Mouse (Mus musculus): ENCODE results near the gene Fgfr2.
"Not testable (repeated sequence)": the region's sequence is repeated elsewhere in the genome, so short reads cannot be mapped to it uniquely, and the experiment has no call there.

Gene Fgfr2

DNA sequence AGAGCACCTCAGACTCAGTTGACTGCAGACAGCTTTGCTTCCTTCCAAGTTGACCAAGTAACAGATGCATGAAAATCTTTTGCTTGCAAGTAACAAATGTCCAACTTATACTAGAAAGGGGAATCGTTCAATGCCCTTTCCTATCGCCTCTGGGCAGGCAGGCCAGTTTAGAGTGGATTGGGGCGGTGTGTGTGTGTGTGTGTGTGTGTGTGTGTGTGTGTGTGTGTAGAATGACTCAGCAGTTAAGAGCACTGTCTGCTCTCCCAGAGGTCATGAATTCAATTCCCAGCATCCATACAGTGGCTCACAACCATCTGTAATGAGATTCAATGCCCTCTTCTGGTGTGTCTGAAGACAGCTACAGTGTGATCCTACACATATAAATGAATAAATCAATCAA lies 2523.1 kb downstream of the Fgfr2 start:
- in situ Hi-C loops (cut with MseI, MboI) = no loop called here

DNA sequence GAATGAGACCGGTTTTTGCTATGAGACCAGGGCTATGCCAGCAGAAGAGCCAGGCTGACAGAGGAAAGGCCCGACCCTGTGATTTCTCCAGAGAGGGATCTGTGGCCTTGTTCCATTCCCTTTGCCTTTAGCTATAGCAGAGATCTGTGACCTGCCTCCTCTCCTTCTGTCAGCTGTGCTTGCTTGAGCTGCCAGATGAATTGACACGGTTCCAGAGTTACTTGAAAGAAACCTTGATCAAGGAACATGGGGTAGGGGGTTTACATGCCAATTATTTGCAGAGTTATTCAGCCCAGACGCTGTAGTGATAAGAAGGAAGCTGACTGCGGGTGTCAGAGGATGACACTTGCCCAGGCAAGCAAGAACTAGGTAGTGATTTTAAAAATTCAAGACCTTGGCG lies 2525.6 kb downstream of the Fgfr2 start:
- in situ Hi-C loops (cut with MseI, MboI) = no loop called here

DNA sequence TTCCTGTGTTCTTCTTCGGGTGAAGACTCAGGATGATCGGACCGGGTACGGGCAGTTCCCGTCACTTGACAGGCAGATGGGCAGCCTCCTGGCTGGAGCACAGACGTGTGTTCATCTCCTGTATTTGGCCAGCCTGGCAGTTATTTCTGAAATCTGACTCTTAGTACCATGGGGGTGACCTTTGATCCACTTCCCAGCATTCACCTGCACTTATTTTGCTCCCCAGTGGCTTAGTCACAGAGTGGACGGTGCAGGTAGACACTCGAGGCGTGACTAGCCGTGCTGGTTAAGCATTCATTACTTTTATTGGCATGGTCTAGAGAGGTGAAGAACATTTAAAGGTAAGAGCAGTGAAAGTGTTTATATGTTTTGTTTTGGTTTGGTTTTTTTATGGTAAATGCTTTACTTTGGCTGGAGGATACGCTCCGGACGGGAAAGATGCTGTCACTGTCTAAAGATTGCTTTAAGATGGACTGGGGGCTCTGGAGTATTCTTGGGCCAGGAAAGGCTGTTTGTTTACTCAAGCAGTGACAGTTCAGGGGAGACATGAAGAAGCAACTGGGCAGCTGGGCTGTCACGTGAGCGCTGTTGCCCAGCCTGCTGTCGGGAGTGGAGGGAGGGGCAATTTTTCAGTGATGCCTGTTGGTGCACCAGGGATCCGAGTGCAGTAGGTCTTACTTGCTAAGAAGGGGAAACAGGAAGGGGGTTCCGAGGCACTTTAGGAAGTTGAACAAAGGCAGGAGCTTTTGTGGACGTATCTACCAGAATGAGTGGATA lies 2526.9 kb downstream of the Fgfr2 start:
- in situ Hi-C loops (cut with MseI, MboI) = not testable (repeated sequence)

DNA sequence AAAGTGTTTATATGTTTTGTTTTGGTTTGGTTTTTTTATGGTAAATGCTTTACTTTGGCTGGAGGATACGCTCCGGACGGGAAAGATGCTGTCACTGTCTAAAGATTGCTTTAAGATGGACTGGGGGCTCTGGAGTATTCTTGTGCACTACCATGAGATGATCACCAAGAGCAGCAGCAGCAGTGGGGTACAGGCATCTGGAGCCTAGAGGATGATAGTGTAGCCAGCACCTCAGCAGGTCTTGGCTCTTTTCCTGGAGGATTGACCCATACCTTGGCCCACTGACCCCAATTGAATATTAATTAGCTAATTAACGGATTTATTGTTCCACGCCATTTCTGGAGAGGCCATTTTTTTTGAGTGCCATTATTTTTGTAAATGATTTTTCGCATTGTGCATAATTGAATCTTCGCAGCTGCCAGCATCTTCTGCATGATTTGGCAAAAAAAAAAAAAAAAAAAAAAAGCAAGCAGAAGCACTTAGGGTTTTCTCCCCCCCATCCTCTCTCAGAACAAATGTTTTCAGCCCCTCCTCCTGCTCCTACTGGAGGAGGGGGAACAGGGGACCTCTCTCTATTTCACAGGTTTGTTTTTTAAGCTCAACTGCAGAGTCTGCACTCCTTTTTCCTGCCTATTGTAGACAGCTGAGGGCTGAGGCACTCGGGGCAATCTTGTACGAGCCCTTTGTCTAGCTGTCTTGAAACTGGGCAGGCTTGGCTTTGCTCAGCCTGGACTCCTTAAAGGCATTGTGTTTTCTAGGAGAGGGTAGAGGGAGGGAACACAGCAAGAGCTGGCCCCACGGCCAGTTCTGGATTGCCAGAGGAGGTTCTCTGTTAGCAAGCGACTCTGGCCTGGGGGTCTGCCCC lies 2529.5 kb downstream of the Fgfr2 start:
- in situ Hi-C loops (cut with MseI, MboI) = not testable (repeated sequence)

DNA sequence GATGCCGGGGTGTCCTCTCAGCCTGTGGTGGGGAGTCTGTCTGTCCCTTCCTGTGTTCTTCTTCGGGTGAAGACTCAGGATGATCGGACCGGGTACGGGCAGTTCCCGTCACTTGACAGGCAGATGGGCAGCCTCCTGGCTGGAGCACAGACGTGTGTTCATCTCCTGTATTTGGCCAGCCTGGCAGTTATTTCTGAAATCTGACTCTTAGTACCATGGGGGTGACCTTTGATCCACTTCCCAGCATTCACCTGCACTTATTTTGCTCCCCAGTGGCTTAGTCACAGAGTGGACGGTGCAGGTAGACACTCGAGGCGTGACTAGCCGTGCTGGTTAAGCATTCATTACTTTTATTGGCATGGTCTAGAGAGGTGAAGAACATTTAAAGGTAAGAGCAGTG lies 2530.2 kb downstream of the Fgfr2 start:
- in situ Hi-C loops (cut with MseI, MboI) = not testable (repeated sequence)

DNA sequence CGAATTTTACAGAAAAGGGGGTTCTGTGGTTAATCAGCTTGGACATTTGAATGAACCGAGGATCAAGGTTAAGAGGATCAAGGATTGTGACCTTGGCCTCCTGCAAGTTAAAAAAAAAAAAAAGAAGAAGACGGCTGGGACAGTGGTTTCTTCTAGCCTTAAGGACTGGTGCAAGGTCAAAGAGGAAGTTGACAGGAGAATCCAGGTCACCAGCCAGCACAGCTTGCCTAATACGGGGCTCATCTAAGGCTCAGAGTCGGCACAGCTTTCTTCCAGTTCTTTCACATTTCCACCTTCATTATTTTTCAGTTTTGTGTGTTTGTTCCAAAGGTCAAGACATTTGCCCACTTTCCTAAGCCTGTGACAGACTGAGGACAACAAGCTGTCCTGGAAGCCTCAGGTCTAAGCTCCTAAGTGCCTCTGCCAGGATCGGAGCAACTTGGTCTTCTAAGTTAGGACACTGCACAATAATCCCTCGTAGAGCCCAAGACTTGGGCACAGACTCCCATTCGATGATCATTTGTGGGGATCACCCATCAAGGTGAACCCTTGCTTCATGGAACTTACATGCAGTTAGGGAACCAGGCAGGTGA lies 2532.2 kb downstream of the Fgfr2 start:
- in situ Hi-C loops (cut with MseI, MboI) = no loop called here

DNA sequence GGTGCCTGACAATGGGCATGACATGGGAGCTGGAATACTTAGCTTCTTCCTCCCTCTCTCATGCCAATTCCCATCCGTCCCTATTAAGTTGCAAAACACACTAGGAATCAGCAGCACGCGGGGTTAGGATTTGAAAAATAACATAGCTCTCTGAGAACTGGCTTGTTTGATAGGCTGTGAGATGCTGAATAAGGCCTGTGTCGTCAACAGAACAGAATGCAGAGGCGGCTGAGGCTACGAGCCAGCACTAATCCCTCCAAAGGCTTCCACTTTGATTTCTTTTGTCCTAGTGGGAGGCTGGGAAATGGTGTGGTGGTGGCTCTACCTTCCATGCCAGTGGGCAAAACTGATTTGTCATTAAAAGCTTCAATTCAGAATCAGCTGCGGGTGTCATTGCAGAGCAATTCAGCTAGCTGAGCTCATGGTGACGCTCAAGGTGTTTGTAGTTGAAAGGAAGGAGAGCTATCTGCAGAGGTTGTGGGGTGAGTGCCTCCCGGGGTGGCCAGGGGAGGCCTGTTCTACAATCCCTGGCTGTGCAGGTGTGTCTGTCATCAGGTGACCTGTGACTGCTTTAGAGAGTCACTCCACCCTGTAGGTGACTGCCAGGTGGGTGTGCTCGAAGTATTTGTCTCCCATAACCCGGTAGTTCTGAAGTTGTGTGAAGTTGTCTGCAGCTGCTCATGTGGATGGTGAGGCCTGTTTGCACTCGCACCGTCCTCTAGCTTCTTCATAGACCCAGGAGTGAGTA lies 2532.9 kb downstream of the Fgfr2 start:
- in situ Hi-C loops (cut with MseI, MboI) = no loop called here

DNA sequence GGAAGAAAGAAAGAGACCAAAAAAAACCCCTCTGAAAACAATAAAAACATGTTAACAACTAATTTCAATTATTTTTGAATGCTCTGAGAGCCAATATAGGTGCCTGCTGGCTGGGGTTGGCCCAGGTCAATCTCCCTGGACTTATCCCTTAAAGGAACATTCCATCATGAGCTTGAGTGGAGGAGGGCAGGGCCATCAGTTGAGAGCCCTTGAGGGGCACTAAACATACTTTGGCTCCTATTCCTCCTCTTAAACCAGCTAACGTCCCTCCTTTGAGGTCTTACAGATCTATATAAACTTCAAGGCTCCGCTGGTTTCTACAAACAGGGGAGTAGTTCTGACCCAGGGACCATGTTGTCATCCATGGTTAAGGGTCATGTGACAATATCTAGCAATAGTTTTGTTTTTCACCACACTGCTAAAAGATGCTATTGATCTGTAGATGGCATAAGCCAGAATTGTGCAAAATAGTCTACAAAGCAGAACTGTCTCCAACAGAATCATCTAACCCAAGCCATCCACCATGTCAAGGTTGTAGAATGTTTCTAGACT lies 2536.6 kb downstream of the Fgfr2 start:
- in situ Hi-C loops (cut with MseI, MboI) = no loop called here

DNA sequence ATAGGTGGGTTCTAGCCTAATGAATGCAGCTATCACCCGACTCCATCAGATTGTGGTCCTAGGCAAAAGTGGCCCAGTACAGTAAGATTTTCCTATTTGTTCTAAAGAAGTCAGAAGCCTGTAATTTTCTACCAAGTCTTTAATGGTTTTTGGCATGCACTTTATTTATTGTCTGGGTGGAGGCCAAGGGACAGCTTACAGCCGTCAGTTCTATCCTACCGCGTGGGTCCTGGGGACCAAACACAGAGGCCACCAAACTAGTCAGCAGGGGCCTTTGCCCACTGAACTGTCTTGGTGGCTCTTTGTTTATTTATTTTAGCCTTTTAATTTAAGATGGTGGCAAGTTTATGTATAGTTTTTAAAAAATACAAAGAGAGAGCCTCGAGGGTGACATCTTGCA lies 2544.5 kb downstream of the Fgfr2 start:
- in situ Hi-C loops (cut with MseI, MboI) = no loop called here

DNA sequence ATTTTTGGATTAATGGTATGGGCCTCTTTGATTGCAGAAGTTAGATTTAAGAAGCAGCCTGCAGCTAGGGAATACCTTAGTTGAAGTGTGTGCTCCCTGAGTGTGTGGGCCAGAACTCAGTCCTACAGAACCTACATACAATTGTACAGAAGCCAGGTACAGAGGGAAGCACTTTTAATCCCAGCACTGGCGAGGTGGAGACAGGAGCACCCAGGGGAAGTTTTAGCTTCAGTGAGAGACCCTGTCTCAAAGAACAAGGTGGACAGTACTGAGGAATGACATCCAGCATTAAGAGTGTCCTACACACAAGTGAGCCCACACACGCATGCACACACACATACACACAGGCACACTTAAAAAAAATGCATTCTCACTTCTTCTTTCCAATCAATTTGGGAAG lies 2545.1 kb downstream of the Fgfr2 start:
- in situ Hi-C loops (cut with MseI, MboI) = no loop called here

DNA sequence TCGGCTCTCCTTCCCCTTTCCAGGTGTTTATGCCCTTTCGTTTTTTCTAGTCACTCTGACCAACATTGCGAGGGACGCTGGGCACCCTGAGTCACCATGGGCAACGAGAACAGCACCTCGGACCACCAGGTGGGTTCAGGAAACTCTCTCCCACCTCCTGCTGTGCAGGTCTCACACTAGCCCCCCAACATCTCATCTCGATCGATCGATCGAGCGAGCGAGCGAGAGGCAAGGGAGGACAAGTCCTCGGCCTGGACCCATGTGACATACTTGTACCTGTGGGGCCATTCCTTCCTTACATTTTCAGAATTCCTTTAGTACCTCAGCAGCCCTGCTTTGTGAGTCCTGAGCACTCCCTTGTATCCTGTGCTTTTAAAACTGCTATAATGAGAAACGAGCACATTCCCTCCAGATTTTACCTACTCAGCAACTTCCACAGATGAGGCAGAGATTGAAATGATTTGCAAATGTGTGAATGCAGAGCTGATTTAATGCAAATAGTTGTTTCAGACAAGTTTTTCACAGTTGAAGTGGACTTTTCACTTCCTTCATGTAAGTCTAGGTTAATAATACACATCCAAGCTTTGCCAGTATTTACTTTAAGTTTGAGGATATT lies 2545.7 kb downstream of the Fgfr2 start, which contains the start of gene Tacc2:
TSS of gene Tacc2 (plus strand) at position 51 of the 616 bp plus-strand sequence.
- in situ Hi-C loops (cut with MseI, MboI) = no loop called here

DNA sequence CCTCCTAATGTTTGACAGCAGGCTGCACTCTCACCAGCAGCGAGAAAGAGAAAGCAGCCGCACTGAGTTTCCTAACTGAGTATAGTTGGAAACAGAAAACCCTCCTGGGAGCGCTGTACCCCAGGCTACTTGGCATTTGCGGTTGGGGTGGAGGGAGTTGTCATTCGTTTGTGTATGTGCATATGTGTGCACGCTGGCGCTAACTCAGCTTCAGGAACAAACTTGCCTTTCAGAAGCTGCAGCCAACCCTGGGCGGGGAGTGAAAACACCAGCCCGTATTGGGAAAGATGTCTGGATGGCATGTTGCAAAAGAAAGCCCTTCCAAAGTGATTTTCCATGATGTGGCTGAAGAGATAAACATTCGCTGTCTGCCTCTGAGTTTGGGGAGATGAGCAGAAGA lies 2546.2 kb downstream of the Fgfr2 start:
- in situ Hi-C loops (cut with MseI, MboI) = no loop called here

DNA sequence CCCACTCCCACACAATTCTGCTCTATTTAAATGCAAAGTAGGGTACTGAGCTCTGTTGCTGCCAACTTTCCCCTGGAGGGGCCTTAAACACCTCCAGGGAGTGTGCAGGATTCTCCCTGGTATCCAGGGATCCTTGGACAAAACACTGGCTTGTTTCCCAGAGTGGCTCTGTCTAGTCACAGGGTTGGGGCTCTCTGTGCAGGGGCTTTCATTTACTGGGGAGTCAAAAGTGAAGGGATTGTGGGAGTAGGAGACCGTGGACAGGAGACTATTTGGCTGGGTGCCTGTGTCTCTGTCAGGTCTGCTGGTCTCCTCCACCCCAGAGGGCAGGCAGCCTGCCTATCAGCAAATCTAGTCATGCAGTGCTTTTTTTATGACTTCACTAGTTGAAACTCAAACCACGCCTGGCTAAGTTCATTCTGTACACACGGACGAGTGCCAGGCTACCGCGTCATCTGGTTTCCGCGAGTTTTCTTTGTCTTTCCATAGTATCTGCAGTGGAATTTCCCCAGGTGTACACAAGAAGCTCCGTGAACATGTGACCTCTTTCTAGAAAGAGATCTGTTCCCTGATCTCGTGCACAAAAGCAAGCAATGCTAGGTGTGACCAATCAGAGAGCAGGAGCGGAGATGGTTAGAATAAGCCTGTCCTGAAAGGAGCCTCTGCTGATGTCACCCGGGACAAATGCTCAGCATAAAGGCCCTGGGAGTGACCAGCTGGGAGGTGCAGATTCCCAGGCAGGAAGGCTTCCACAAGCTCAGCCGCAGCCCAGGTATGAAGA lies 2548.7 kb downstream of the Fgfr2 start:
- in situ Hi-C loops (cut with MseI, MboI) = no loop called here

DNA sequence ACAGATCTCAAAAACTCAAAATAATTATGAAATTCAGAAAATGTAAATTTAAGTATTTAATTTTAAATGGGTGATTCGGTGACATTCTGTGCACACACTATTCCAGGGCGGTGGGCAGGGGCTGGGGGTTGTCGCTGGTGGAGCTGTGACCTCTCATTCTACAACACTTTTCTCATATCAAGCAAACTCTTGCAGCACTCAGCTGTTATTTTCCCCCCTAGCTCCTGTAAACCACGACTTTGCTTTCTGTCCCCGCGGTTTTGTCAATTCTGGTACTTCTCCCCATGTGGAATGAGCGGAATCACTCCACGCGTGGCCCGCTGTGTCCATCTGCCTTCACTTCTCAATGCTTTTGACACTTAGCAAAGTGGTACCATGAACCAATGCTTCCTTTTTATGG lies 2549.4 kb downstream of the Fgfr2 start:
- in situ Hi-C loops (cut with MseI, MboI) = no loop called here

DNA sequence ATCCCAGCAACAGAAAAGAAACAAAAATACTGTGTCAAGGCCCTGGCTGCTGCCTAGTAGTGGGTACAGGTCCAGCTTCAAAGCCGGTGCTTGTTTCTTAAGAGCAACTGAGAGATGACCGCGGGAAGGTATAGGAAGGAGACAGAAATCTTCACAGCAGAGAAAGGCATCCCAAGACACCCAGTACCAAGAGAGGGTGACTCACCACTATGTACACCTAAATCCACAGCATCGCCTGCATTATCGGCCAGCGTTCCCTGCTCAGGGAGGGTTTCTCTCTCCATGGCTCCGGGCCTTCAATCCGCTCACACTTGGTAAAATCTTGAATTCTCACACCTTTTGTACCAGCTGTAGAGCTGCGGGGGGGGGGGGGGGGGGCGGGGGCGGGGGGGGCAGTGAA lies 2550.3 kb downstream of the Fgfr2 start, which contains the start of gene Nsmce4a:
TSS of gene Nsmce4a (minus strand) at position 298 of the 400 bp plus-strand sequence.
- in situ Hi-C loops (cut with MseI, MboI) = no loop called here

DNA sequence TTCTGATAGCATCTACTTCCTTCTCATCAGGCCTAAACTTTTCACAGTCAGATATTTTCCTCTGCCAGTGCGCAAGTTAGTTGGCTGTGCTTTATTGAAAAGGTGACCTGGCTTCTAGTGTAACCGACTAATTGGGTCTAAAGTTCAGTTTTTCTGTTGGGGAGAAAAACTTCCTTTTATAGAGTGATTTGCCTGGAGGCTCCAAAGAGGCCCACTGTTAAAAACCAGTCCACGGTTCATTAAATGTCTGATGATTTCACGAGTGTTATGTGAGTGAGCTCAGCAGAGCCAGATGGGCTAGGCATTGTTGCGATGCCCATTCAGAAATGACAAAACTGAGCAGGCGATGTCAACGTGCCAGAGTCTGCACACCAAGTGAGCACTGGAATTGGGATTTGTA lies 2552.7 kb downstream of the Fgfr2 start:
- in situ Hi-C loops (cut with MseI, MboI) = no loop called here

DNA sequence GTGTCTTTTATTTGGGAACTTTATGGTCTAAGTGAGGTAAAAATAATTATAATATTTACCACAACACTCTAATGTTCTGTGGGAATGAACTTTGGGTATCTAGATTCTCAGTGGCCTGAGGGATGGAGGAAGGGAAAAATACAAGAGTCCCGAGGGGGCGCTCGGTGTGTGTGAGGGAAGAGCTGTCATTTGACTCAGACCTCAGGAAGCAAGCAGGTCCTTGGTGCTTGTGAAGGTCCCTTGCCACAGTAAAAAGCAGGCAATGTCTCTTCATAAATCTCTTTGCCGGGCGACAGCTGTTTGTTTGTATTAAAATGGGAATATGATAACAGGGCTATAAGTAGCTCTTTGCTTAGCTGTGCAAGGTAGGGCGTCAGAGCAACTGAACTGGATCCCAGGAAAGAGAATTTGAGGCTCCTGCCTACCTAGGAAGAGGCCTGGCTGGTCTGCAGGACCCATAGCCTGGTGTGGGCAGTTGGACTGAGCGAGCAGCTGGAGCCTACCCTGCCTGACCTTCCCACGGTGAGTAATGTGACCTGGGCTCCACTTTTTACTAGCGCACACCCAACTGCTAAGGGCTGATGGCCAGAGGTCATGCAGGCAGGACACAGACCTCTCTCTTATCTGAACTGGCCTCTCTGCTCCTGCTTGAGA lies 2554.2 kb downstream of the Fgfr2 start:
- in situ Hi-C loops (cut with MseI, MboI) = no loop called here

DNA sequence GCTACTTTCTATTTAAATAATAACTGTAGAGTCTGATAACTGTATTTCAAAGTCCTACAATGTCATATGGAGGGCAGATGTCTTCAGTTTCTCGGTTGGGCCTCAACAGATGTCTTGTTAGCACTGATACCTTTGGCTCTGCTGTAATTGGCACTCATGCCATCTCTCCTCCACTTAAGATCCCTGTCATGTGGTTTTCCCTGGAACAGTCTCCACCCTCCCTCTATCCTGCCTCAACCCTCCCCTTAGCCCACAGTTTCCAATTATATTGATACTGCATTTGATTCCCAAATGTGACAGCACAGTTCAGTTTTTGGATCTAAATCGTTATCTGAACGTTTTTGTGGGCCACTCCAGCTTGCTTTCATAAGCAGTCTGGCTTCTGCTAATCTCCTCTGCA lies 2558.6 kb downstream of the Fgfr2 start:
- in situ Hi-C loops (cut with MseI, MboI) = no loop called here

DNA sequence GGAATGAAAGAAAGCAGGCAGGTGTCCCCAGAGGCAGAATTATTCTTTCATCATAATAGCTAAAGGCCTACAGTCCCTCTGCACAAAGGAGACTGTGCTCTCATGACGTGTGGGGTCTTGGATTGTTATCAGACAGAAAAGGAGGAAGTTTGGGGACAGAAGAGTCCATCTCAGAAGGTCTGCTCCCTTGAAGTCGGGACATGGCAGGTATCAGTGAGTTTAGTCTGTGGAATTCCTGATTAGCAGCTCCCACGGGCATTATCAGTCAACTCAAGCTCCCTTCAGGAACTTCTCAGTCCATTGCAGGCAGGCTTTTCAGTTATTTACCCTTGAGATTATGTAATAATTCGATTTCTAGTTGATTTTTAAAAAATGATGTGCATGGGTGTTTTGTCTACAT lies 2559.3 kb downstream of the Fgfr2 start:
- in situ Hi-C loops (cut with MseI, MboI) = no loop called here

DNA sequence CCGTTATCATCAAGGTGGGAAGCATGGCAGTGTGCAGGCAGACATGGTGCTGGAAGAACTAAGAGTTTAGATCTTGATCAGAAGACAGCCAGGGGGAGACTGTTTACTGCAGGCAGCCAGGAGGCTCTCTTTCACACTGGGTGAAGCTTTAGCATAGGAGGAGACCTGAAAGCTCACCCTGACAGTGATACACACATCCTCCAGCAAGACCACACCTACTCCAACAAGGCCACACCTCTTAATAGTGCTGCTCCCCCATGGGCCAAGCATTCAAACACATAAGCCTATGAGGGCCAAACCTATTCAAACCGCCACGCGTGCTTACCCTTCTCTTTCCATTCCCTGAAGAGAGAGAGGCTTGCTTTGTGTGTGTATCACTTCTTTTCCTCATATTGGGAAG lies 2559.9 kb downstream of the Fgfr2 start:
- in situ Hi-C loops (cut with MseI, MboI) = no loop called here

All from mouse trophoblast stem cell (cell line).